Mouse (Mus musculus) C2C12 (cell line): ENCODE data around the gene Psme4. TPM values are rescaled to one million over a fixed set of nuclear protein-coding genes. Genes with fewer than 3 reads are reported as not detected.

Experiments used
- H3K27me3 ChIP-seq: one replicate; pipeline ENCODE4 v1.6.1; 2011; ENCODE audit not compliant: control insufficient read depth, insufficient read depth, insufficient read length
- H3K36me3 ChIP-seq: one replicate; pipeline ENCODE4 v1.6.1; 2011; ENCODE audit not compliant: control insufficient read depth, insufficient read depth
- H3K4me3 ChIP-seq: one replicate; pipeline ENCODE4 v1.5.1; 2011; ENCODE audit warnings: mild to moderate bottlenecking, control low read depth; ENCODE audit not compliant: poor library complexity, insufficient read depth, severe bottlenecking
- H3K79me2 ChIP-seq: one replicate; pipeline ENCODE4 v1.6.1; 2011; ENCODE audit not compliant: control insufficient read depth, insufficient read depth
- H3K79me3 ChIP-seq: one replicate; pipeline ENCODE4 v1.6.1; 2011; ENCODE audit warnings: low read depth, control low read depth
- H3ac ChIP-seq: one replicate; pipeline ENCODE3; 2011; ENCODE audit warnings: low read depth; ENCODE audit not compliant: control insufficient read depth, insufficient read length
- CEBPB ChIP-seq: IDR thresholded peaks from one replicate; pipeline ENCODE4 v1.6.1; 2011; ENCODE audit warnings: low read depth, mild to moderate bottlenecking, control low read depth, moderate library complexity
- CTCF ChIP-seq: IDR thresholded peaks from one replicate; pipeline ENCODE4 v1.5.1; 2011; ENCODE audit not compliant: control insufficient read depth, insufficient read depth, insufficient read length
- FOSL1 ChIP-seq: IDR thresholded peaks from one replicate; pipeline ENCODE4 v1.8.0; 2011; ENCODE audit warnings: mild to moderate bottlenecking, low read length; ENCODE audit not compliant: poor library complexity, insufficient read depth, severe bottlenecking
- MAX ChIP-seq: IDR thresholded peaks from one replicate; pipeline ENCODE4 v1.6.1; 2011; ENCODE audit warnings: mild to moderate bottlenecking, control low read depth
- MYOD1 ChIP-seq: IDR thresholded peaks from one replicate; pipeline ENCODE4 v1.6.1; 2011; ENCODE audit warnings: low read depth; ENCODE audit not compliant: control insufficient read depth, insufficient read length
- MYOG ChIP-seq: IDR thresholded peaks from one replicate; pipeline ENCODE4 v1.6.1; 2011; ENCODE audit not compliant: control insufficient read depth, insufficient read length; ENCODE audit errors: extremely low read depth
- USF1 ChIP-seq: IDR thresholded peaks from one replicate; pipeline ENCODE4 v1.6.1; 2011; ENCODE audit warnings: low read depth, mild to moderate bottlenecking, control low read depth, moderate library complexity
- polyA plus RNA-seq: library from polyadenylated mRNA; unstranded; fragments of >200 nt; fragmentation: generic; extraction: Trizol; gene quantifications from one replicate; pipeline ENCODE4 v1.2.1, GENCODE M21; 2012; ENCODE audit warnings: missing spikeins

Gene Psme4
- polyA plus RNA-seq, 1 experiment: 13.3 TPM

GRCm38 (mm10) chr11:30844355-30844754 is 72.8 kb downstream of the Psme4 start:
- Histone ChIP-seq H3K79me3 (no peaks in the 10 kb centered on the region), H3K36me3 (peaks cover 64% of the 10 kb centered on the region), H3ac (no peak overlapping the region), H3K79me2 (no peaks in the 10 kb centered on the region), H3K4me3 (no peak overlapping the region), H3K27me3 (no peaks in the 10 kb centered on the region)
- TF ChIP-seq CEBPB (no peak), MYOG (no peak), MYOD1 (no peak), MAX (no peak), CTCF (no peak), FOSL1 (no peak), USF1 (no peak)

GRCm38 (mm10) chr11:30872425-30872824 is 100.9 kb downstream of the Psme4 start:
- Histone ChIP-seq H3K36me3 (peaks cover 41% of the 10 kb centered on the region), H3K79me3 (no peaks in the 10 kb centered on the region), H3K79me2 (no peaks in the 10 kb centered on the region), H3K27me3 (no peaks in the 10 kb centered on the region), H3ac (no peak overlapping the region), H3K4me3 (no peak overlapping the region)
- TF ChIP-seq USF1 (no peak), FOSL1 (no peak), CTCF (no peak), MYOD1 (no peak), MYOG (no peak), MAX (no peak), CEBPB (no peak)

- Histone ChIP-seq H3K4me3 (no peak within 1 kb of the TSS), H3ac (no peak within 1 kb of the TSS), H3K36me3 (peaks cover 2% of the 10 kb centered on the region), H3K27me3 (no peaks in the 10 kb centered on the region), H3K79me3 (no peaks in the 10 kb centered on the region), H3K79me2 (no peaks in the 10 kb centered on the region)
- TF ChIP-seq MYOD1: no peak
- no peak for TF ChIP-seq CEBPB
Observed at GRCm38 (mm10) chr11:30885171-30885871, 113.8 kb downstream of the Psme4 start, which contains the start of the genes Gpr75 and Asb3. TSS of gene Gpr75 (plus strand) at chr11:30885358. TSS of gene Asb3 (plus strand) at chr11:30885416.

- Histone ChIP-seq H3K4me3 (no peak overlapping the region), H3K79me2 (no peaks in the 10 kb centered on the region), H3K27me3 (no peaks in the 10 kb centered on the region), H3ac (no peak overlapping the region), H3K36me3 (no peaks in the 10 kb centered on the region), H3K79me3 (no peaks in the 10 kb centered on the region)
- TF ChIP-seq CEBPB: no peak
- no peak for TF ChIP-seq MYOD1
- no peak for TF ChIP-seq MYOG
Observed at GRCm38 (mm10) chr11:30888153-30888552, 116.6 kb downstream of the Psme4 start.

GRCm38 (mm10) chr11:30896201-30896600 is 124.7 kb downstream of the Psme4 start:
- Histone ChIP-seq H3ac (no peak overlapping the region), H3K36me3 (no peaks in the 10 kb centered on the region), H3K79me3 (no peaks in the 10 kb centered on the region), H3K4me3 (no peak overlapping the region), H3K27me3 (no peaks in the 10 kb centered on the region), H3K79me2 (no peaks in the 10 kb centered on the region)
- TF ChIP-seq MAX (no peak), CEBPB (no peak), CTCF (no peak), USF1 (no peak), MYOG (no peak), MYOD1 (no peak), FOSL1 (no peak)

- H3K4me3 ChIP-seq: no peak overlapping the region
- H3ac ChIP-seq: no peak overlapping the region
- H3K36me3 ChIP-seq: no peaks in the 10 kb centered on the region
- H3K79me3 ChIP-seq: no peaks in the 10 kb centered on the region
- no peaks in the 10 kb centered on the region for H3K79me2 ChIP-seq
- TF ChIP-seq CTCF (no peak), CEBPB (no peak), MAX (no peak), FOSL1 (no peak), USF1 (no peak), MYOD1 (no peak), MYOG (no peak)
- no peaks in the 10 kb centered on the region for H3K27me3 ChIP-seq
Observed at GRCm38 (mm10) chr11:30899312-30899711, 127.8 kb downstream of the Psme4 start.

- TF ChIP-seq MYOD1 (no peak), CTCF (no peak), USF1 (no peak), FOSL1 (no peak), MAX (no peak), CEBPB (no peak), MYOG (no peak)
- no peak overlapping the region for H3K4me3 ChIP-seq
- H3ac ChIP-seq: no peak overlapping the region
- H3K79me3 ChIP-seq: no peaks in the 10 kb centered on the region
- H3K36me3 ChIP-seq: no peaks in the 10 kb centered on the region
- H3K27me3 ChIP-seq: no peaks in the 10 kb centered on the region
- H3K79me2 ChIP-seq: no peaks in the 10 kb centered on the region
Observed at GRCm38 (mm10) chr11:30912311-30912710, 140.8 kb downstream of the Psme4 start.
